Mouse (Mus musculus) adrenal gland, postnatal 4 days (tissue): ENCODE measurements around the gene Olfr132. TPM values are rescaled to one million over a fixed set of nuclear protein-coding genes. Genes with fewer than 3 reads are reported as not detected.
"Not testable (repeated sequence)": the region's sequence is repeated elsewhere in the genome, so short reads cannot be mapped to it uniquely, and the experiment has no call there.

Experiments
- DNase-seq, 2 experiments: peaks; one replicate each; pipeline ENCODE4 v3.0.0; 2021 to 2022; ENCODE audit warnings: low spot score in 2 of 2, mixed read lengths in 2 of 2
- long read RNA-seq, 2 experiments: library from polyadenylated mRNA; stranded (forward); transcript quantifications; one replicate each; pipeline ENCODE4 v2.0.0; 2021
- total RNA-seq, 2 experiments: library from RNA; stranded (reverse); gene quantifications; 2 replicates each; pipeline ENCODE4 v1.2.3; 2021

Gene Olfr132
- total RNA-seq: not detected
- long read RNA-seq, experiment 1: 0 reads
- long read RNA-seq, experiment 2: 0 reads

DNA sequence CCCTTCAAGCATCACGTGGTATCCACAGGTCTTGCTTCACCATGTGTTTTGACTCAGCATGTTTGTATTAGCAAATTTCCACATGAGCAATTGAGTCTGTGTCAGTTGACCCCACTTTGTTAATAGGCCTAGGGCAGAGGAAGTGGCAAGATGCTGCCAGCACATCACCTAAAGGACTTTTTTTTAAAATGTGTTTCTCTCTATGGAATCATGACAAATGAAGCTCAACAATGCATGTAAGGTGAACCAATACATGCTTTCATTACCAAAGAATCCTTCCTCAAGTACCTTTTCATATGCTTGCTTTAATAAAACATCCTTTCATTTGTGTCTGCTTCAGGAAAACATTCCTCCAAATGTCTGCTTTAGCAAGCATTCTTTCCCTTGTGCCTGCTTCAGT is at the start of gene Olfr132:
TSS of gene Olfr132 (minus strand) at position 101 of the 400 bp plus-strand sequence.
- DNase-seq: no peak

DNA sequence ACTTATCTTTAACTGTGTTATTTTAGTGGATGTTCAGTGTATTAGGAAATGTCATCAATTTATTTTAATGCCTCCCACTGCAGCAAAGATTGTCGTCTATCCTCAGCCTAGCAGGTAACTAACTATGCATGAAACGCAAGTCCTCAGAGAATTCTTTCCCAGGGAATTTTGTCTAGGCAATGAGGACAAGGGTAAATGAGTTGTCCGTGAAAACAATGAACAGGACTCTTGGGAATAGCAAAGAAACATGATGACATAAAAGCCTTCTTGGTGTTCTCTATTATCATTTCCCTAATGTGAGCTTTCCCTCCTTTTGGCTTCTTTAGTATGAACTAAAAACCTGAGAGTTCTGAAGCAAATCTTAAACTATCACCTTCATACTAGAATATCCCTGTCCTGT is 36.8 kb upstream of the Olfr132 start, which contains the start of gene Olfr134:
TSS of gene Olfr134 (plus strand) at position 301 of the 400 bp plus-strand sequence.
- no peak for DNase-seq

DNA sequence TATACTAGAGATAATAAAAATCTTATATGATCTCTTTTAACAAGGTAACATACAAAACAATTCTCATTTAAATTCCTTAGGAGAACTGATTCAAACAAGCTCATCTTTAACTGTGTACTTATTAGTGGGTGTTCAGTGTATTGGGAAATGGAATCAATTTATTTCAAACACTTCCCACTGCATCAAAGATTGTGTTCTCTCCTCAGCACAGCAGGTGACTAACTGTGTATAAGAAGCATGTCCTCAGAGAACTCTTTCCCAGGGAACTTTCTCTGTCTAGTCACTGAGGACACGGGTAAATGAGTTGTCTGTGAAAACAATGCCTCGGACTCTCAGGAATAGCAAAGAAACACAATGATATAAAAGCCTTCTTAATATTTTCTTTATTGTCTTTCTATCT is 10.7 kb upstream of the Olfr132 start, which contains the start of gene Olfr133:
TSS of gene Olfr133 (plus strand) at position 301 of the 400 bp plus-strand sequence.
- DNase-seq: no peak

DNA sequence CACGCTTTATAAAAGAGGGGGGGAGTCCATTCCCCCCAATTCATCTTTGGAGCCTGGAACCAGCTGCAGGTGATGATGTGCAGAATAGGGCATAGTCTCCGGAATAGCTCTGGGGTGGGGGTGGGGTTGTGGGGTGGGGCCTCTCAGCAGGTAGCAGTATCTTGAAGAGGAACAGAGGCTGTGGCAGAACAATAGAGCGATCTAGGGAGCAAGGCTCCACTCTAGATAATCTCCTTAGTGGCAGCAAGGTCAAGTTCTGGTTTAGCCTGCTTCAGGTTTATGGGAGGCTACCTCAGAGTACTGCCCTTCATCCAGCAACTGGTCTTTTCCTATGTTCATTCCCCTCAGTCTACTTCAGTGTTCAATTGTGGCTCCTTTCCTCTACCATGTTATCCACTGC is 9.0 kb downstream of the Olfr132 start:
- not testable (repeated sequence) for DNase-seq

DNA sequence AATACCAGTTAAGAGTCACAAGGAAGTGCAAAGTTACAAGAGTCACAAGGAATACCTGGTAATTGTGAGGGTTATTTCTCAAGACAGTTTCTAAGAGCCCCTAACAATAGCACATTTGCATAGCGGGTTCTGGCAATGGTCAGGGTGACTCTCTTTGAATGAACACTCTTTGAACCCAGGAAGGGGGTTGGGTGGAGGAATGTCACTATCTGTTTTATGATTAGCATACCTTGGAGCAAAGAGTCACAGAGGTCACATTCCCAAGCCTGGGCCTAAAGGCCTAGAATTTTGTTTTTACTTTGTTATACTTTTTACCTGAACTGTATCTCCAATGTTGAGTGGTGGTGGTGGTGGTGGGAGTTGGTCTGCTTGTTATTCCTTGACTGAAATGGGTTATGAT is 10.1 kb downstream of the Olfr132 start:
- not testable (repeated sequence) for DNase-seq

DNA sequence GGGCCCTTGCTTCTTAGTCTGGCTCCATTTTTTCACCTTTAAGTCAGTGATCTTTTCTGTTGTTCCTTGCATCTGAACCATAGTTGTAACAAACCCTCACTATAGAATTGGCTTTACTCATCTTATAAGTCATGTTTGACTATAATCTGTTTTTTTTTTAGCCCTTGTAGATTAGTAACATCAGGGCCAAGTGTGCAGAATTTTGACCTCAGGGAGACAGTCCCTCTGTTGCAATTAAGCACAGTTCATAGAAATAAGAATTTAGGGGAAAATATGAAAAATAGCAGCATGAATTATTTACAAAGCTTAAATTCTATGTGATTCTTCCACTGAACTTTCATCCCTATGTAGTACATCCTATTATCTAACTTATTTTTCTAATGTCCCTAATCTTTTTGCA is 45.7 kb downstream of the Olfr132 start, which contains the start of gene Olfr131:
TSS of gene Olfr131 (minus strand) at position 101 of the 400 bp plus-strand sequence.
- no peak for DNase-seq

DNA sequence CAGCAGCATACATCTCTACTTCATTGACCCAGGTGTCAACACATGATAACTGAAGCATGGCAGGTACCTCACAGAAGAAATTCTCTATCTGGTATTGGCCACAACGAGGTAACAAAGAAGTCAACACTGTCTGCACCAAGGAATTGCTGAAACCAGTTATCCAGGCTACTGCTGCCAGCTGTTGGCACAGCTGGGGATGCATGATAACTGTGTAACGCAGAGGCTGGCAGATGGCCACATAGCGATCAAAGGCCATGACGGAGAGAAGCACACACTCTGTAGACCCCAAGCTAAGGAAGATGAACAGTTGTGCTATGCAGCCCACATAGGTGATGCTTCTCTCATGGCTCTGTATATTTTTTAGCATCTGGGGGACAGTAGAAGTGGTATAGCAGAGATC is 52.0 kb downstream of the Olfr132 start:
- no peak for DNase-seq

Other genes with a start within 250 kb of the Olfr132 start
- not detected for gene Olfr127, start 234.1 kb downstream of the Olfr132 start, total RNA-seq
- gene Olfr128, start 214.0 kb downstream of the Olfr132 start, total RNA-seq: not detected
- gene Olfr761, start 181.4 kb downstream of the Olfr132 start, total RNA-seq: not detected
- not detected for gene Olfr129, start 74.4 kb downstream of the Olfr132 start, total RNA-seq
- not detected for gene Olfr130, start 70.6 kb downstream of the Olfr132 start, total RNA-seq
- gene Olfr131, start 45.8 kb downstream of the Olfr132 start, total RNA-seq: not detected
- not detected for gene Olfr133, start 10.8 kb upstream of the Olfr132 start, total RNA-seq
- gene Olfr134, start 36.9 kb upstream of the Olfr132 start, total RNA-seq: not detected
- not detected for gene Olfr135, start 69.8 kb upstream of the Olfr132 start, total RNA-seq
- not detected for gene Olfr138, start 126.5 kb upstream of the Olfr132 start, total RNA-seq
- not detected for gene Olfr137, start 173.0 kb upstream of the Olfr132 start, total RNA-seq
- not detected for gene Olfr136, start 195.3 kb upstream of the Olfr132 start, total RNA-seq